In the genomic region with DNA sequence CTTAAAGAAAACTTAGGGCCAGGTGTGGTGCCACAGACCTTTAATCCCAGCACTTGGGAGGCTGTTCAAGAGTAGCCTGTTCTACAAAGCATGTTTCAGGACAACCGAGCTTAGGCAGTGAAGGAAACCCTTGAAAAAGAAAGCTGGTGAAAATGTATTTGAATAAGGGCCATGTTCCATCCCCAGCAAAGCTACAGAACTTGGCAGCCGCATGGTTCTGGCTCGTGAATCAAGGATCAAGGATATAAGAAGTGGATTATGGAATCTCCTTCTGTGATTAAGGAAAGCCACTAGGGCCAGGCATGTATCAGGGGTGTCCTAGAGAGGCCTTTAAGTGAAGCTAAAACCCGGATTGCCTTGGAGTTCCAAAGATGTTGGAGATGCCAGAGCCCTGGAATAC, we compare ENCODE assay signal across 16 mouse cellular contexts.
"Had no signal": no experiment of that assay in that cellular context is flagged by ENCODE, and none has a peak within 500 bp of the region (broad histone marks: within the 10 kb centered on the region; RNA-seq: fewer than 3 reads in every experiment).

No protein-coding gene starts in this region.

- H3K27me3 ChIP-seq: neural tube, embryonic 13.5 days; neural tube, embryonic 15.5 days; stomach, embryonic 15.5 days had no signal

- H3K4me2 ChIP-seq: neural tube, embryonic 13.5 days; neural tube, embryonic 15.5 days; stomach, embryonic 15.5 days had no signal

- H3K9me3 ChIP-seq: neural tube, embryonic 13.5 days; neural tube, embryonic 15.5 days; stomach, embryonic 15.5 days had no signal

- H3K9ac ChIP-seq: neural tube, embryonic 13.5 days; neural tube, embryonic 15.5 days; stomach, embryonic 15.5 days had no signal

- DNase-seq: retina, postnatal 1 day; right cerebral cortex, adult 18-20 months; right cerebral cortex, postnatal 14 days; right cerebral cortex, postnatal 25 days; right cerebral cortex, postnatal 4 days; spleen, adult 18-20 months; thymus, adult 18-20 months; thymus, adult 2 months; thymus, postnatal 14 days; thymus, postnatal 25 days; thymus, postnatal 36 days; thymus, postnatal 4 days had no signal

- H3K4me1 ChIP-seq: stomach, embryonic 15.5 days had no signal

- H3K4me3 ChIP-seq: neural tube, embryonic 13.5 days; neural tube, embryonic 15.5 days; stomach, embryonic 15.5 days had no signal

- H3K27ac ChIP-seq: neural tube, embryonic 13.5 days; neural tube, embryonic 15.5 days; stomach, embryonic 15.5 days; stomach, postnatal 0 days had no signal
